Mouse (Mus musculus) mature B cell (primary cell): ENCODE measurements around the gene Nsun3.

Experiments used
- in situ Hi-C: fragments of 300-500 bp; cut with MboI; formaldehyde crosslinking; loops from 2 replicates; pipeline ENCODE4 v1.14.3; 2019

The Nsun3 gene

GRCm38 (mm10) chr16:62786621-62787331 lies at the start of gene Nsun3:
TSS of gene Nsun3 (minus strand) at chr16:62786818.
- in situ Hi-C loops = no loop called here

- in situ Hi-C loops = no loop called here
Measured at GRCm38 (mm10) chr16:62834016-62834735, 47.6 kb upstream of the Nsun3 start.

- in situ Hi-C loops = no loop called here
Measured at GRCm38 (mm10) chr16:62832481-62832880, 45.9 kb upstream of the Nsun3 start.

- in situ Hi-C loops = no loop called here
Measured at GRCm38 (mm10) chr16:62832027-62832426, 45.4 kb upstream of the Nsun3 start.

- in situ Hi-C loops = no loop called here
Measured at GRCm38 (mm10) chr16:62826156-62827001, 39.8 kb upstream of the Nsun3 start.

- in situ Hi-C loops = no loop called here
Measured at GRCm38 (mm10) chr16:62822472-62822871, 35.9 kb upstream of the Nsun3 start.

GRCm38 (mm10) chr16:62814491-62814890 lies 27.9 kb upstream of the Nsun3 start, which contains the start of gene Stx19:
TSS of gene Stx19 (plus strand) at chr16:62814676.
- in situ Hi-C loops = no loop called here

- in situ Hi-C loops = no loop called here
Measured at GRCm38 (mm10) chr16:62813790-62814189, 27.2 kb upstream of the Nsun3 start.

GRCm38 (mm10) chr16:62810855-62811254 lies 24.2 kb upstream of the Nsun3 start:
- in situ Hi-C loops = no loop called here

GRCm38 (mm10) chr16:62807249-62807979 lies 20.8 kb upstream of the Nsun3 start:
- in situ Hi-C loops = no loop called here

GRCm38 (mm10) chr16:62804621-62805020 lies 18.0 kb upstream of the Nsun3 start:
- in situ Hi-C loops = no loop called here

- in situ Hi-C loops = no loop called here
Measured at GRCm38 (mm10) chr16:62799839-62800238, 13.2 kb upstream of the Nsun3 start.

- in situ Hi-C loops = no loop called here
Measured at GRCm38 (mm10) chr16:62799426-62799825, 12.8 kb upstream of the Nsun3 start.

- in situ Hi-C loops = no loop called here
Measured at GRCm38 (mm10) chr16:62798808-62799207, 12.2 kb upstream of the Nsun3 start.

GRCm38 (mm10) chr16:62796608-62797007 lies 10.0 kb upstream of the Nsun3 start:
- in situ Hi-C loops = no loop called here

- in situ Hi-C loops = no loop called here
Measured at GRCm38 (mm10) chr16:62782229-62782628, 4.4 kb downstream of the Nsun3 start.

- in situ Hi-C loops = no loop called here
Measured at GRCm38 (mm10) chr16:62778282-62778681, 8.3 kb downstream of the Nsun3 start.

- in situ Hi-C loops = no loop called here
Measured at GRCm38 (mm10) chr16:62776034-62776433, 10.6 kb downstream of the Nsun3 start.

- in situ Hi-C loops = no loop called here
Measured at GRCm38 (mm10) chr16:62773462-62773861, 13.2 kb downstream of the Nsun3 start.

GRCm38 (mm10) chr16:62758340-62758739 lies 28.3 kb downstream of the Nsun3 start:
- in situ Hi-C loops = no loop called here

- in situ Hi-C loops = no loop called here
Measured at GRCm38 (mm10) chr16:62755307-62755706, 31.3 kb downstream of the Nsun3 start.

GRCm38 (mm10) chr16:62753597-62753996 lies 33.0 kb downstream of the Nsun3 start:
- in situ Hi-C loops = no loop called here
